Mouse (Mus musculus) bone marrow macrophage, adult 2 months (primary cell): ENCODE data around the gene Kif13a.

ENCODE experiments used
- CTCF ChIP-seq: IDR thresholded peaks from 2 replicates; pipeline ENCODE4 v1.5.1; 2012; ENCODE audit warnings: low read depth, mild to moderate bottlenecking, low read length, moderate library complexity
- POLR2A ChIP-seq: IDR thresholded peaks from 2 replicates; pipeline ENCODE4 v1.6.1; 2012; ENCODE audit warnings: mild to moderate bottlenecking, low read depth, low read length, borderline replicate concordance

DNA sequence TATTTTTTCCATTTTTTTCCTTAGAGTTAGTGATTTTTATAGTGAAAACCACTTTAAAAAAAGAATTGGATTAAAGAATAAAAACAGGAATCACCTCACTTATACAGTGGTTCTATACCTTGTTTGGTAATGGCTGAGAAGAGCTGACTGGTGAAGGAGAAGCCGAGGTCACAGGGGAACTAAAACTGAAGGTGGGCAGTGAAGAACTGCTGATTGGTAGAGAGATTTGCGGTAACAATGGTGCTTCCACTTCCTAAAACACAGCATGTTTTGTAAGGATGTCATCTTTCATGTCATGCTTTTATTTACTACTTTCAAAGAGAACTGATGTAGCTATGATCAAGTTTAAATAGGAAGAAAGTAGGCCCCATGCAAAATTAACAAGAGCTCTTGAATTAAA lies 228.2 kb downstream of the Kif13a start:
- no peak for TF ChIP-seq POLR2A
- TF ChIP-seq CTCF: no peak
